Mouse (Mus musculus) cerebellum, adult 2 months (tissue): ENCODE results near the gene 1600012H06Rik.
A peak's percentile ranks its signal among the peaks of the same experiment; 100 is the strongest.

ENCODE experiments used
- CTCF ChIP-seq: fragments of 200-500 bp; IDR thresholded peaks from 2 replicates; pipeline ENCODE4 v1.5.1; 2011; ENCODE audit warnings: low read depth, mild to moderate bottlenecking, control low read depth, low read length, moderate library complexity, borderline replicate concordance; ENCODE audit not compliant: insufficient read depth
- POLR2A ChIP-seq: fragments of 200-500 bp; IDR thresholded peaks from 2 replicates; pipeline ENCODE4 v1.6.1; 2011; ENCODE audit warnings: low read length, control low read depth, borderline replicate concordance; ENCODE audit not compliant: insufficient read depth

- TF ChIP-seq CTCF, result peak; percentile 44; the same call in 1 of the 2 replicates
- no peak for TF ChIP-seq POLR2A
Measured at GRCm38 (mm10) chr17:14904637-14905265, 38.2 kb upstream of the 1600012H06Rik start.
